Mouse (Mus musculus) kidney, adult 2 months (tissue): ENCODE measurements around the gene Wfikkn1. TPM values are rescaled to one million over a fixed set of nuclear protein-coding genes. Genes with fewer than 3 reads are reported as not detected.

Experiments
- DNase-seq: peaks from one replicate; pipeline ENCODE4 v3.0.0; 2021
- H3K27ac ChIP-seq: fragments of 200-500 bp; 2 replicates; pipeline ENCODE4 v1.5.1; 2012; ENCODE audit warnings: low read depth, low read length, control low read depth, inconsistent platforms; ENCODE audit not compliant: insufficient read depth
- H3K27me3 ChIP-seq: fragments of 200-500 bp; replicated peaks from 2 replicates; pipeline ENCODE4 v1.6.1; 2012; ENCODE audit warnings: mild to moderate bottlenecking, moderate library complexity, low read length, inconsistent platforms; ENCODE audit not compliant: control insufficient read depth, insufficient read depth
- H3K36me3 ChIP-seq: fragments of 200-500 bp; 2 replicates; pipeline ENCODE4 v1.6.1; 2012; ENCODE audit warnings: mild to moderate bottlenecking, moderate library complexity, low read length, inconsistent platforms; ENCODE audit not compliant: control insufficient read depth, insufficient read depth
- H3K4me1 ChIP-seq: fragments of 200-500 bp; 2 replicates; pipeline ENCODE4 v1.6.1; 2011; ENCODE audit warnings: low read length; ENCODE audit not compliant: control insufficient read depth, insufficient read depth
- H3K4me3 ChIP-seq: fragments of 200-500 bp; 2 replicates; pipeline ENCODE4 v1.5.1; 2011; ENCODE audit warnings: mild to moderate bottlenecking, low read depth, low read length, control low read depth; ENCODE audit not compliant: insufficient read depth
- CTCF ChIP-seq: fragments of 200-500 bp; conservative IDR thresholded peaks from 2 replicates; pipeline ENCODE4 v1.5.1; 2011; ENCODE audit warnings: low read depth, mild to moderate bottlenecking, control low read depth, low read length, moderate library complexity, mixed read lengths; ENCODE audit not compliant: insufficient read depth, insufficient read length
- POLR2A ChIP-seq: fragments of 200-500 bp; IDR thresholded peaks from one replicate; pipeline ENCODE4 v1.6.1; 2011; ENCODE audit warnings: low read depth, low read length, control low read depth
- WGBS: fragments of 180-500 bp; shearing (Covaris S2); methylation state at CpG from one replicate; pipeline ENCODE4 v1.1.7; 2018; 5-methylcytosine and 5-hydroxymethylcytosine counted together
- polyA plus RNA-seq: library from polyadenylated mRNA; depleted of rRNA; stranded (reverse); fragments of >200 nt; gene quantifications from 2 replicates; pipeline ENCODE4 v1.2.3, GENCODE M21; 2012; rRNA removed

Wfikkn1 gene
- polyA plus RNA-seq, result 0.31 and 0.42 TPM in 2 replicates

GRCm38 (mm10) chr17:25880196-25880910 lies at the start of gene Wfikkn1:
Gene Wfikkn1 (minus strand): TSS chr17:25880858.
- Histone ChIP-seq H3K4me1 (peaks cover 22% of the 10 kb centered on the region; the same call in 1 of the 2 replicates), H3K4me3 (no peak within 1 kb of the TSS), H3K27me3 (no peaks in the 10 kb centered on the region), H3K27ac (no peak within 1 kb of the TSS), H3K36me3 (no peaks in the 10 kb centered on the region)
- no peak for DNase-seq
- no peak for TF ChIP-seq CTCF
- TF ChIP-seq POLR2A, result no peak
- 42% methylated on average over 5 of the region's 5 CpGs for WGBS

- TF ChIP-seq POLR2A (no peak), CTCF (no peak)
- Histone ChIP-seq H3K36me3 (no peaks in the 10 kb centered on the region), H3K4me1 (no peaks in the 10 kb centered on the region), H3K27me3 (no peaks in the 10 kb centered on the region), H3K4me3 (no peak overlapping the region), H3K27ac (no peak overlapping the region)
- DNase-seq, result peak; percentile 21
- 63% methylated on average over 2 of the region's 2 CpGs for WGBS
Measured at GRCm38 (mm10) chr17:25925348-25925747, 44.7 kb upstream of the Wfikkn1 start.

GRCm38 (mm10) chr17:25922120-25922519 lies 41.5 kb upstream of the Wfikkn1 start:
- WGBS, result 56% methylated on average over 5 of the region's 5 CpGs
- Histone ChIP-seq H3K4me3 (no peak overlapping the region), H3K36me3 (no peaks in the 10 kb centered on the region), H3K4me1 (peaks cover 4% of the 10 kb centered on the region; the same call in 1 of the 2 replicates), H3K27me3 (no peaks in the 10 kb centered on the region), H3K27ac (no peak overlapping the region)
- no peak for TF ChIP-seq POLR2A
- no peak for TF ChIP-seq CTCF
- peak; percentile 56 for DNase-seq

GRCm38 (mm10) chr17:25919786-25920642 lies 39.4 kb upstream of the Wfikkn1 start:
- TF ChIP-seq CTCF (0 out of 2 replicates have a peak, but pooled peaks have one; percentile 3), POLR2A (peak; percentile 19)
- no peaks in the 10 kb centered on the region for H3K36me3 ChIP-seq
- H3K4me1 ChIP-seq, result peaks cover 4% of the 10 kb centered on the region; the same call in 1 of the 2 replicates
- WGBS, result under 1% methylated on average over 39 of the region's 40 CpGs
- DNase-seq, result peak; percentile 100
- H3K27me3 ChIP-seq, result no peaks in the 10 kb centered on the region
- peak overlapping the region; percentile 96 for H3K27ac ChIP-seq
- peak overlapping the region; percentile 71 for H3K4me3 ChIP-seq

GRCm38 (mm10) chr17:25919144-25919785 lies 38.6 kb upstream of the Wfikkn1 start, which contains the start of gene Rab40c:
Gene Rab40c (minus strand): TSS chr17:25919727.
- 1% methylated on average over 77 of the region's 78 CpGs for WGBS
- no peak for TF ChIP-seq CTCF
- TF ChIP-seq POLR2A, result no peak
- Histone ChIP-seq H3K36me3 (no peaks in the 10 kb centered on the region), H3K27ac (peak within 1 kb of the TSS; percentile 96), H3K4me1 (peaks cover 11% of the 10 kb centered on the region; the same call in 1 of the 2 replicates), H3K27me3 (no peaks in the 10 kb centered on the region), H3K4me3 (peak within 1 kb of the TSS; percentile 96)
- DNase-seq, result no peak

GRCm38 (mm10) chr17:25918037-25918750 lies 37.5 kb upstream of the Wfikkn1 start:
- no peak overlapping the region for H3K27ac ChIP-seq
- WGBS, result 75% methylated on average over 9 of the region's 9 CpGs
- H3K4me1 ChIP-seq, result peaks cover 20% of the 10 kb centered on the region; the same call in 1 of the 2 replicates
- TF ChIP-seq POLR2A, result no peak
- no peak for TF ChIP-seq CTCF
- peak overlapping the region; percentile 96 for H3K4me3 ChIP-seq
- no peaks in the 10 kb centered on the region for H3K36me3 ChIP-seq
- no peak for DNase-seq
- H3K27me3 ChIP-seq, result no peaks in the 10 kb centered on the region
